Mouse (Mus musculus) A20 (cell line): ENCODE data around the gene Cadm1.

ENCODE experiments used
- DNase-seq: peaks from one replicate; pipeline ENCODE4 v3.0.0-alpha.2; 2011; ENCODE audit warnings: low read depth, low spot score

Cadm1 gene

GRCm38 (mm10) chr9:47786642-47787041 is 256.7 kb downstream of the Cadm1 start:
- no peak for DNase-seq

GRCm38 (mm10) chr9:47798478-47798877 is 268.5 kb downstream of the Cadm1 start:
- DNase-seq = no peak

GRCm38 (mm10) chr9:47801242-47801641 is 271.3 kb downstream of the Cadm1 start:
- no peak for DNase-seq

- DNase-seq = no peak
These were observed 272.6 kb downstream of the Cadm1 start for GRCm38 (mm10) chr9:47802527-47802926.

- no peak for DNase-seq
These were observed 273.6 kb downstream of the Cadm1 start for GRCm38 (mm10) chr9:47803531-47804105.

GRCm38 (mm10) chr9:47805658-47806057 is 275.7 kb downstream of the Cadm1 start:
- DNase-seq = no peak

- DNase-seq = no peak
These were observed 295.7 kb downstream of the Cadm1 start for GRCm38 (mm10) chr9:47825668-47826067.

GRCm38 (mm10) chr9:47828762-47829161 is 298.8 kb downstream of the Cadm1 start:
- no peak for DNase-seq

- DNase-seq = no peak
These were observed 299.2 kb downstream of the Cadm1 start for GRCm38 (mm10) chr9:47829204-47829603.

GRCm38 (mm10) chr9:47829846-47830245 is 299.9 kb downstream of the Cadm1 start:
- no peak for DNase-seq

GRCm38 (mm10) chr9:47831412-47831811 is 301.4 kb downstream of the Cadm1 start:
- DNase-seq = no peak

- no peak for DNase-seq
These were observed 308.2 kb downstream of the Cadm1 start for GRCm38 (mm10) chr9:47838170-47838569.

- no peak for DNase-seq
These were observed 309.1 kb downstream of the Cadm1 start for GRCm38 (mm10) chr9:47838890-47839691.

- DNase-seq = no peak
These were observed 309.7 kb downstream of the Cadm1 start for GRCm38 (mm10) chr9:47839692-47840025.

- no peak for DNase-seq
These were observed 313.4 kb downstream of the Cadm1 start for GRCm38 (mm10) chr9:47843328-47843727.

- DNase-seq = no peak
These were observed 316.3 kb downstream of the Cadm1 start for GRCm38 (mm10) chr9:47846275-47846674.

GRCm38 (mm10) chr9:47846926-47847325 is 317.0 kb downstream of the Cadm1 start:
- no peak for DNase-seq

GRCm38 (mm10) chr9:47847797-47848196 is 317.8 kb downstream of the Cadm1 start:
- no peak for DNase-seq

GRCm38 (mm10) chr9:47848745-47849144 is 318.8 kb downstream of the Cadm1 start:
- DNase-seq = no peak

- peak; percentile 32 for DNase-seq
These were observed 326.3 kb downstream of the Cadm1 start for GRCm38 (mm10) chr9:47856311-47856710.

- DNase-seq = no peak
These were observed 327.3 kb downstream of the Cadm1 start for GRCm38 (mm10) chr9:47857235-47857634.

- no peak for DNase-seq
These were observed 328.2 kb downstream of the Cadm1 start for GRCm38 (mm10) chr9:47858134-47858533.

- DNase-seq = no peak
These were observed 328.9 kb downstream of the Cadm1 start for GRCm38 (mm10) chr9:47858778-47859395.
